Mouse (Mus musculus): Measurements from ENCODE around the gene Cdkl4.
"Not testable (repeated sequence)": the region's sequence is repeated elsewhere in the genome, so short reads cannot be mapped to it uniquely, and the experiment has no call there.

The Cdkl4 gene
- long read RNA-seq, experiment 1, result 0 reads
- long read RNA-seq, experiment 2, result 0 reads

DNA sequence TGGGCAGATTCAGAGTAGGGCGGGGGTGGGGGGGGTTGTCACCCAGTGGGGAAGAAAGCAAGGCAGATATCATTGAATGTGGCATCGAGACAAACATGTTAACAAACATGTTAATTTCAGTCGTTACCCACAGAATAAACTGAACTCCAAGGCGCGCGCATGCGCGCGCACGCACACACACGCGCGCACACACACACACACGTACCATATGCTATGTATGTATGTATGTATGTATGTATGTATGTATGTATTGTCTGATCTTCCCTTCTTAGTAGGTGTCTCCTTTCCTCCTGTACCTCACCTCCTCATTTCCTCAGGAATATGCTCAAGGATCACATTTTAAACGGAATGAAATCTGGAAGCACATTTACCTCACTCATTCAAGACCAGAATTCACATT is at the start of gene Cdkl4:
Cdkl4 (minus strand) TSS at position 175 of the 400 bp plus-strand sequence.
- intact Hi-C loops (cut with DNase I), result no loop called here

GRCm38 (mm10) chr17:80624979-80625378 is 47.4 kb upstream of the Cdkl4 start:
- intact Hi-C loops (cut with DNase I), result loop anchor here (5.0 kb wide), 2 partner anchors 187 to 357 kb away; no protein-coding TSS in a partner anchor

- intact Hi-C loops (cut with DNase I), result loop anchor here (2.0 to 5.0 kb wide), 3 partner anchors 191 to 391 kb away; no protein-coding TSS in a partner anchor
Measured at GRCm38 (mm10) chr17:80621691-80622090, 44.1 kb upstream of the Cdkl4 start.

GRCm38 (mm10) chr17:80620786-80621423 is 43.3 kb upstream of the Cdkl4 start:
- intact Hi-C loops (cut with DNase I), result loop anchor here (2.0 to 5.0 kb wide), 3 partner anchors 191 to 392 kb away; no protein-coding TSS in a partner anchor

- intact Hi-C loops (cut with DNase I), result no loop called here
Measured at GRCm38 (mm10) chr17:80619556-80619955, 41.9 kb upstream of the Cdkl4 start.

- intact Hi-C loops (cut with DNase I), result no loop called here
Measured at GRCm38 (mm10) chr17:80618890-80619289, 41.3 kb upstream of the Cdkl4 start.

DNA sequence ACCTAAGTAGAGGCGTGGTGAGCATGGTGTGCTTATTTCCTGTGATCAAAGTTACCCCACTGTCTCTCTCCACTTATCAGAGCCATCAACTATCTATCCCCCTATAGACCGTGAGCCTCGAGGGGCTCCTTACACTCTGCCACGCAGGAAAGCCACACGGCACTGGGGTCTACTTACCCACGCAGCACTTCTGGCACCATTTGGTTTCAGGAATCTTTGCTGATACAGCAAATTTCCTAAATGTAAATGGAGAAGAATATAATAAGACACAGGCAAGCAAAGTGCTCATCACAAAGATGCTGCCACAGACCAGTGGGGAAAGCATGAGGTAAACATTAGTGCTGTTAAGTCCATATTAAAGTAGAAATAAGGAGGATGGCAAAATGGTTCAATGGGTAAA is 26.2 kb upstream of the Cdkl4 start:
- intact Hi-C loops (cut with DNase I), result no loop called here

- intact Hi-C loops (cut with DNase I), result no loop called here
Measured at GRCm38 (mm10) chr17:80603079-80603625, 25.5 kb upstream of the Cdkl4 start.

DNA sequence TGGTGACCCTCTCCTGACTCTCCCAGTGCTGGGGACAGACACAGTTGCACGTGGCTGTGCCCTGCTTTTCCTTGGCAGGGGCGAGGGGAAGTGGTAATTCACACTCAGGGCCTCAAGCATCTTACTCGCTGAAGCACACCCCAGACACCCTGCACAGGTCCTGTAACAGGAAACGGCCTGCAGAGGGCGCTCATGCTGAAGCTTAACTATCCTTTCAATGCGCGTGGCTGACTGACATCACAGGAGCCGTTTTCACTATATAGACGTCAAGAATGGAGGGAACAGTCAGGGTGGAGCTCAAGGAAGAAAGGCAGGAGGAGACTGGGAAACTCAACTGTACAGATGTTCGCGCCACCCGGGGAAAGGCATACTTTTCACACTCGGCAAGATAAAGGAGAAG is 23.8 kb upstream of the Cdkl4 start:
- intact Hi-C loops (cut with DNase I), result no loop called here

DNA sequence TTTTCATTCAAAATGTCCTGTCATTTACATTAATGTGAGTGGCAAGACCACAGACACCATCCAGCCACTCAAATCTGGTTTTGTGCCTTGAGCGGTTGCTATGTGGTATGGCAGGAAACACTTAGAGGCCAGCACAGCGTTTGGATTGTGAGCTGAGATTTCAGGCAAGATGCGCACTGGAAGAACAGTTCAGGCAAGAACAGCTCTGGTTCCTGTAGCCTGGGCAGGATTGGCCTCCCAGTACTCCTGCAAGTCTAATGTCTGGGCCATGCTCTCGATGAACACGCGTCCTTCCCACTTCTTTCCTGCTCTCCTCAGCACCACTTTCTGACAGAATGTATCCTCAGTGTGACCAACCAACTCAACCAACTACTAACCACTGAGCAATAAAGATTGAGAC is 5.4 kb upstream of the Cdkl4 start:
- intact Hi-C loops (cut with DNase I), result no loop called here

DNA sequence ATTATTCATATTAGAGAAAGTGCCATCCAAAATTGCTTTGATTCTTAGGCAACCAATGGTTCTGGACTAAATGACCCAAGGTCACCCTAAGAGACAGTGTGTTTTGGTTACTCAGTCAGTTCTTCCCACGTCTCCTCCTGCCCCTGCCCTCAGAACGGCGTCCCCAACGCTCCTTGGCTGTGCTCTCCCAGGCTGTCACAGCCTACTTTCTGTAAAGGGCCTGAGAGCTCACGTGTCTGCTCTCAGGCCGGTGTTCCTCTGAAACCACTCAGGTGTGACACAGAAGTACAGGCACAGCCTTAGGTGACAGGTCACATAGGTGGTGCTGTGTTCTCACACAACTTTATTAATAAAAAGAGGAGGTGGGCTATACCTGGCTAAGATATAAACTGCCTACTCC is 2.3 kb upstream of the Cdkl4 start:
- intact Hi-C loops (cut with DNase I), result no loop called here

GRCm38 (mm10) chr17:80579089-80579488 is 1.5 kb upstream of the Cdkl4 start:
- intact Hi-C loops (cut with DNase I), result no loop called here

DNA sequence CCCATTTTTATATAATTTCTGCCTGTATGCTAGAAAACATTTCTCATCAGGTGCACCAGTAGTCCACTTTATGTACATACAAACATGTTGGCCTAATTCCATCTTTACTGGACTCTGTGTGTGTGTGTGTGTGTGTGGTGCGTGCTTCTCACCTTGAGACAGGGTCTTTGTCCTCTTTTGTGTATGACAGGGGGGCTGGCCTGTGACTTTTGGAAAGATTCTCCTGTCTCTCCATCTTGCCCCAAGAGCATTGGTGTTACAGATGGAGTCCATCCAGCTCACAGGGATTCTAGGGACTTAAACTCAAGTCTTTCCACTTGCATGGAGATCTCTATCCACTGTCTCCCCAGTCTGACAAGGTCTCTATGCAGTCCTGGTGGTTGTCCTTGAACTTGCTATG is 428 bp upstream of the Cdkl4 start:
- intact Hi-C loops (cut with DNase I), result no loop called here

GRCm38 (mm10) chr17:80577214-80577613 is 399 bp downstream of the Cdkl4 start:
- intact Hi-C loops (cut with DNase I), result no loop called here

DNA sequence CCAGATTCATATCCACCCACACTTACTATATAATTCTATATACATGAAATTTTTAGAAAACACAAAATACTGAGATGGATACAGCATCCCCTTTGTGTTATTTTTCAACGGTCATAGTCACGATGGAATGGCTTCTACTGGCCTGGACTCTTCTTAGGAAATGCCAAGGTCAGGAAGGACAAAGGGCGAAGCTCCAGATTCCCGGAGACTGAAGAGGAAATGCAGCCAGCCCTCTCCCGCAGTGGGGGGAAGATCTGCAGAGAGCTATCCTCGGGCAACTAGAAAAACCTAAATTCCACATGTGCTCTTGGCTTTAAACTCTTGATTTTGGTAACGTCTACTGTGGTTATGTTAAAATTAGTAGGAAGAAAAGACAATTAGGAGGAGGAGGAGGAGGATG is 2.6 kb downstream of the Cdkl4 start:
- intact Hi-C loops (cut with DNase I), result no loop called here

DNA sequence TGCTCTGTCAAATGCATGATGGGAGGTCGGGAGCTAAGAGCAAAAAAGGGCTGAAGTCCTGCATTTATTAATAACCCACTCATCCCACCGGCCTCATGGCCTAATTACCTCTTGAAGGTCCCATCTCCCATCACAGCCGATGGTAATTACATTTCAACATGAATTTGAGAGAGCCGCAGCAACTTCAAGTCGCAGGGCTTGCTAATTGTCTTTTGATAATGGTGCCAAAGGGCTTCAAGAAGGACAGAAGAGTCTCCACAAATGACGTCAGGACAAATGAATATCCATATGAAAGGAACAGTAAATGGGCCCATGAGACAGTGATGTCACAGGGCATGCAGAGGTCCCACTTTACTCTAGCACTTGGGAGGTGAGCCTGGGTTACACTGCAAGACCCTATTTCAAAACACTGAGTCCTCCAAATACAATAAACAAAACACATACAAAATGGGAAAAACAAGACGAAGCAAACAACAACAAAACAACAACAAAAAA is 3.1 kb downstream of the Cdkl4 start:
- intact Hi-C loops (cut with DNase I), result no loop called here

GRCm38 (mm10) chr17:80572187-80572935 is 5.3 kb downstream of the Cdkl4 start:
- intact Hi-C loops (cut with DNase I), result no loop called here

GRCm38 (mm10) chr17:80571460-80571859 is 6.2 kb downstream of the Cdkl4 start:
- intact Hi-C loops (cut with DNase I), result no loop called here

DNA sequence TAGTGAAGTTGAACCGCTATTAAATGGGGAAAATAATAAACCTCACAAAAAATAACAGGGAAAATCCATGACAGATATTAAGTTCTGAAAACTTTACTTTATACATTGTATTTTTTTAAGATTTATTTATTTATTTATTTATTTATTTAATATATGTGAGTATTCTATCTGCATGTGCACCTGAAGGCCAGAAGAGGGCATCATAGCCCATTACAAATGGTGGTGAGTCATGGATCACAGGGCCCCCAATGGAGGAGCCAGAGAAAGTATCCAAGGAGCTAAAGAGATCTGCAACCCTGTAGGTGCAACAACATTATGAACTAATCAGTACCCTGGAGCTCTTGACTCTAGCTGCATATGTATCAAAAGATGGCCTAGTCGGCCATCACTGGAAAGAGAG is 7.9 kb downstream of the Cdkl4 start:
- intact Hi-C loops (cut with DNase I), result not testable (repeated sequence)

DNA sequence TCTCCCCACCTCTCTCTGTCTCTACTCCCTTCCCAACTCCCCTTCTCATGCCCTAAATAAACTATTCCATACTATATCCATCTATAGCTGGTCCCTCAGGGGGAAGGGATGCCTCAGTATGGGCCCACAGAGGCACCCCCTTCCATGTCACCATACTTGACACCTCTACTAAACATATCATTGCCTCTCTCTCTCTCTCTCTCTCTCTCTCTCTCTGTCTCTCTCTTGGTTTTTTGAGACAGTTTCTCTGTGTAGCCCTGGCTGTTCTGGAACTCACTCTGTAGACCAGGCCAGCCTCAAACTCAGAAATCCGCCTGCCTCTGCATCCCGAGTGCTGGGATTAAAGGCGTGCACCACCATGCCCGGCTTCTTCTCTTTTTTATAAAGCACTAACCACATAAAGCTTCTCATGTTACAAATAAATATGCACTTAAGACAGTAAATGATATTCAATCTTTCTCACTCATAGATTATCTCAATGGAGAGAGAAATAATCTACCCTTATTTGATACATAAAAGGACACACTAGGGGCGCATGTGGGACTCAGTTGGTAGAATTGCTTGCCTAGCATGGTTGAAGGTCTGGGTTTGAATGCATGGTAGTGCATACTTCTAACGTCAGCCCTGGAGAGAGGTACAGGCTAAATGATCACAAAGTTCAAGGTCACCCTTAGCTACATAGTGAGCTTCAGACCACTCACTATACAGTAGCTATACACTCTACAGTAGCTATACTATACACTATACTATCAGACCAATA is 8.6 kb downstream of the Cdkl4 start:
- intact Hi-C loops (cut with DNase I), result no loop called here

DNA sequence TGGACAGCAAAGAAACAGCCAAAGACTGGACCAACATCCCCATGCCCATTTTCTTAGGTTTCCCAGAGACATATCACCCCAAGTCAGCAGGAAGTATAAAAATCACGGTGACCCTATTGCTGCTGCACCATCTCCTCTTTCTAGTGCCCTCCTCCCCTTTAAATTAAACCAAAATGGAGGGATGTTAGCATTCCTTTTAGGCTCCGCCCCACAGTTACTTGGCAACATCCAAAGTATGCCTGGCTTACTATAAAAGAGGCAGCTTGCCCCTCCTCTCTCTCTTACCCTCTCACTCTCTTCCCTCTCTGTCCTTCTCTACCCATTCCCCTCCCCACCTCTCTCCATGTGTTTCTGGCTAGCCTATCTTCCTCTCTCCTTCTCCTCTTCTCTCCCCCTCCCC is 9.2 kb downstream of the Cdkl4 start:
- intact Hi-C loops (cut with DNase I), result no loop called here

DNA sequence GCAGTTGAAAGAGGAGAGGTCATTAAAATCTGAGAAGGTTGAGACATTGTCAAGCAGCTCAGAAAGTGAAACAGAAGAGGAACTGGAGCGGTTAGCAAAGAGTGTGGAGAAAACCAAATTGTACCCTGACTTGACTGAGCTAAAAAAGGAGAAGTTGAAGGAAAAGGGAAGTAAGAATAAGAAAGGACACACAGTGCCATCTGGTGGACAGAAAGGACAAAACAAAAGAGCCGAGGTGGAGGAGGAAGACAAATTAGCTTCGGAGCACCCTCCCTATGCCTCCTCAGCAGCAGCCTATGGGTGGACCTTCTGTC is 13.0 kb downstream of the Cdkl4 start:
- intact Hi-C loops (cut with DNase I), result loop anchor here (5.0 kb wide), 1 partner anchor 282 kb away; no protein-coding TSS in a partner anchor

Measured in adrenal gland (tissue).